16 mouse cellular contexts compared by ENCODE assay signal in the genomic region with DNA sequence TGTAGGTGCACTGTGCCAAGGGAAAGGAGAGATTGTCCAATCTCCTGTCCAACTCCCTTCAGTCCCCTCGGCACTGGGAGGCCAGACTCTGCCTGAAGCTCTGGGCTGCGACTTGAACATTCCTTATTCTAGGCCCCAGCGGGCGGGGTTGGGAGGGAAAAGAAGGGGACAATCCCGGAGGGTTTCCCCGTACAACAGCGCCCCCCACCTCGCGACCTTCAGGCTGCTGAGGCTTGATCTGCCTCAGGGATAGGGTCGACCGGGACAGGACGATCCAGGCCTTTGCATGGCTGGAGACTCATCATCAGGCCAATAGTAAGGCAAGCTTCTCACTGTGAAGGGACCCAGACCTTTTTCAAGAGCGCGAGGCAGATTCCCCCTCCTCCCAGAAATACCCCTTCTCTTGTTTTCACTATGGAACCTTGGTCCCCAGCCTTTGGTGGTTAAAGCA. TPM values are rescaled to one million over a fixed set of nuclear protein-coding genes. Genes with fewer than 3 reads are reported as not detected.
A peak's percentile ranks its signal among the peaks of the same experiment; 100 is the strongest.
DNase-seq lines count a peak whose midpoint lies in the region; ATAC-seq and TF ChIP-seq lines count a peak whose summit lies in the region.
"Had no signal": no experiment of that assay in that cellular context is flagged by ENCODE, and none has a peak within 500 bp of the region (broad histone marks: within the 10 kb centered on the region; RNA-seq: fewer than 3 reads in every experiment).

No protein-coding gene starts in this region.

- intact Hi-C loops in heart, postnatal 25 days (cut with DNase I): no loop called here

- no peaks in the 10 kb centered on the region for H3K9me3 ChIP-seq in heart, embryonic 11.5 days (replicated peaks; ENCODE audit: control insufficient read depth, low read length)
- H3K9me3 ChIP-seq in neural tube, embryonic 12.5 days: no peaks in the 10 kb centered on the region
- H3K9me3 ChIP-seq in neural tube, embryonic 15.5 days (replicated peaks): no peaks in the 10 kb centered on the region
- H3K9me3 ChIP-seq in forebrain, embryonic 16.5 days (ENCODE audit: control insufficient read depth, low read length): no peaks in the 10 kb centered on the region
- H3K9me3 ChIP-seq in neural tube, embryonic 14.5 days (ENCODE audit: control insufficient read depth, low read length): no peaks in the 10 kb centered on the region
- H3K9me3 ChIP-seq in intestine, postnatal 0 days (ENCODE audit: control insufficient read depth): no peaks in the 10 kb centered on the region
- H3K9me3 ChIP-seq: hindbrain, embryonic 13.5 days had no signal

- H3K4me2 ChIP-seq in heart, embryonic 11.5 days: peak overlapping the region; percentile 8; the same call in 1 of the 2 replicates
- H3K4me2 ChIP-seq in neural tube, embryonic 12.5 days (replicated peaks): no peak overlapping the region
- H3K4me2 ChIP-seq in neural tube, embryonic 15.5 days: no peak overlapping the region
- H3K4me2 ChIP-seq in forebrain, embryonic 16.5 days (ENCODE audit: low read length): peak overlapping the region; percentile 48
- no peak overlapping the region for H3K4me2 ChIP-seq in neural tube, embryonic 14.5 days (ENCODE audit: low read depth, low read length)
- H3K4me2 ChIP-seq in intestine, postnatal 0 days (replicated peaks; ENCODE audit: low read depth): no peak overlapping the region
- H3K4me2 ChIP-seq: hindbrain, embryonic 13.5 days had no signal

- no peak overlapping the region for H3K9ac ChIP-seq in heart, embryonic 11.5 days (ENCODE audit: low read depth, low read length)
- no peak overlapping the region for H3K9ac ChIP-seq in neural tube, embryonic 12.5 days
- H3K9ac ChIP-seq in neural tube, embryonic 15.5 days (replicated peaks): no peak overlapping the region
- H3K9ac ChIP-seq in forebrain, embryonic 16.5 days (replicated peaks; ENCODE audit: low read depth, low read length): peak overlapping the region; percentile 88
- no peak overlapping the region for H3K9ac ChIP-seq in neural tube, embryonic 14.5 days (replicated peaks; ENCODE audit: low read depth, low read length)
- no peak overlapping the region for H3K9ac ChIP-seq in intestine, postnatal 0 days (ENCODE audit: low read depth, low read length)
- H3K9ac ChIP-seq: hindbrain, embryonic 13.5 days had no signal

- WGBS in heart, embryonic 11.5 days (ENCODE audit: insufficient replicate concordance): under 1% methylated on average over 14 of the region's 14 CpGs
- WGBS in neural tube, embryonic 12.5 days: 1% methylated on average over 14 of the region's 14 CpGs
- WGBS in neural tube, embryonic 15.5 days: 2% methylated on average over 14 of the region's 14 CpGs
- WGBS in forebrain, embryonic 16.5 days: 1% methylated on average over 14 of the region's 14 CpGs
- WGBS in neural tube, embryonic 14.5 days: 0% methylated on average over 14 of the region's 14 CpGs
- 2% methylated on average over 14 of the region's 14 CpGs for WGBS in intestine, postnatal 0 days

- DNase-seq in heart, postnatal 25 days (ENCODE audit: low spot score): no peak
- DNase-seq in layer of hippocampus, adult 8-10 months (ENCODE audit: low spot score in 2 of 2): no peak
- DNase-seq: cerebellum, postnatal 36 days; gastrocnemius, adult 2 months; liver; right cerebral cortex, postnatal 25 days had no signal

- peaks cover 94% of the 10 kb centered on the region for H3K27me3 ChIP-seq in heart, embryonic 11.5 days (ENCODE audit: control insufficient read depth, insufficient read depth, low read length)
- peaks cover 98% of the 10 kb centered on the region for H3K27me3 ChIP-seq in neural tube, embryonic 12.5 days (replicated peaks)
- peaks cover 92% of the 10 kb centered on the region for H3K27me3 ChIP-seq in neural tube, embryonic 15.5 days (replicated peaks)
- peaks cover 34% of the 10 kb centered on the region for H3K27me3 ChIP-seq in forebrain, embryonic 16.5 days (replicated peaks; ENCODE audit: control insufficient read depth, insufficient read depth, low read length)
- H3K27me3 ChIP-seq in neural tube, embryonic 14.5 days (ENCODE audit: control insufficient read depth, insufficient read depth, low read length): peaks cover 50% of the 10 kb centered on the region
- peaks cover 98% of the 10 kb centered on the region for H3K27me3 ChIP-seq in intestine, postnatal 0 days (replicated peaks; ENCODE audit: control insufficient read depth, insufficient read depth, low read length)
- H3K27me3 ChIP-seq: Patski had no signal

- H3K27ac ChIP-seq in heart, embryonic 11.5 days (ENCODE audit: low read depth, low read length): no peak overlapping the region
- H3K27ac ChIP-seq in neural tube, embryonic 12.5 days: no peak overlapping the region
- H3K27ac ChIP-seq in neural tube, embryonic 15.5 days (replicated peaks): no peak overlapping the region
- H3K27ac ChIP-seq in forebrain, embryonic 16.5 days (ENCODE audit: low read length): peak overlapping the region; percentile 65
- no peak overlapping the region for H3K27ac ChIP-seq in neural tube, embryonic 14.5 days (ENCODE audit: low read depth, low read length)
- no peak overlapping the region for H3K27ac ChIP-seq in intestine, postnatal 0 days (ENCODE audit: low read depth, low read length)
- H3K27ac ChIP-seq: gastrocnemius, adult 2 months; hindbrain, embryonic 13.5 days had no signal

- H3K4me1 ChIP-seq in heart, embryonic 11.5 days (ENCODE audit: control insufficient read depth, insufficient read depth, low read length): peaks cover 14% of the 10 kb centered on the region
- peaks cover 16% of the 10 kb centered on the region for H3K4me1 ChIP-seq in neural tube, embryonic 12.5 days
- H3K4me1 ChIP-seq in neural tube, embryonic 15.5 days: peaks cover 21% of the 10 kb centered on the region
- peaks cover 24% of the 10 kb centered on the region for H3K4me1 ChIP-seq in forebrain, embryonic 16.5 days (replicated peaks; ENCODE audit: control insufficient read depth, insufficient read depth, low read length)
- H3K4me1 ChIP-seq in neural tube, embryonic 14.5 days (ENCODE audit: control insufficient read depth, insufficient read depth, low read length): peaks cover 7% of the 10 kb centered on the region
- H3K4me1 ChIP-seq in intestine, postnatal 0 days (replicated peaks; ENCODE audit: control insufficient read depth, insufficient read depth, low read length): no peaks in the 10 kb centered on the region

- H3K36me3 ChIP-seq in heart, embryonic 11.5 days (ENCODE audit: control insufficient read depth, insufficient read depth, low read length): no peaks in the 10 kb centered on the region
- H3K36me3 ChIP-seq in neural tube, embryonic 12.5 days: no peaks in the 10 kb centered on the region
- H3K36me3 ChIP-seq in neural tube, embryonic 15.5 days: no peaks in the 10 kb centered on the region
- no peaks in the 10 kb centered on the region for H3K36me3 ChIP-seq in forebrain, embryonic 16.5 days (ENCODE audit: control insufficient read depth, insufficient read depth)
- no peaks in the 10 kb centered on the region for H3K36me3 ChIP-seq in neural tube, embryonic 14.5 days (ENCODE audit: control insufficient read depth, insufficient read depth, low read length)
- no peaks in the 10 kb centered on the region for H3K36me3 ChIP-seq in intestine, postnatal 0 days (ENCODE audit: control insufficient read depth, insufficient read depth)
- H3K36me3 ChIP-seq: hindbrain, embryonic 13.5 days had no signal

- no peak for ATAC-seq in heart, embryonic 11.5 days (replicated peaks; ENCODE audit: insufficient number of reproducible peaks, low FRiP score, low TSS enrichment)
- ATAC-seq in neural tube, embryonic 12.5 days (ENCODE audit: low FRiP score, low read depth): peak; percentile 22; the same call in 1 of the 2 replicates
- no peak for ATAC-seq in neural tube, embryonic 15.5 days (ENCODE audit: low FRiP score)
- ATAC-seq in forebrain, embryonic 16.5 days: no peak
- 0 out of 2 replicates have a peak, but pooled peaks have one; percentile 7 for ATAC-seq in neural tube, embryonic 14.5 days (ENCODE audit: low read depth)
- ATAC-seq in intestine, postnatal 0 days: no peak
- ATAC-seq: Patski had no signal

- no peak for TF ChIP-seq CTCF in intestine, postnatal 0 days (IDR thresholded peaks at IDR 0.05; ENCODE audit: low read depth)

- H3K4me3 ChIP-seq in heart, embryonic 11.5 days (ENCODE audit: low read depth, low read length): no peak overlapping the region
- H3K4me3 ChIP-seq in neural tube, embryonic 12.5 days: no peak overlapping the region
- H3K4me3 ChIP-seq in neural tube, embryonic 15.5 days (replicated peaks): no peak overlapping the region
- H3K4me3 ChIP-seq in forebrain, embryonic 16.5 days (replicated peaks; ENCODE audit: low read length): peak overlapping the region; percentile 74
- H3K4me3 ChIP-seq in neural tube, embryonic 14.5 days (ENCODE audit: low read depth, low read length): no peak overlapping the region
- H3K4me3 ChIP-seq in intestine, postnatal 0 days (ENCODE audit: low read depth, low read length): no peak overlapping the region
- H3K4me3 ChIP-seq: gastrocnemius, adult 2 months; hindbrain, embryonic 13.5 days; megakaryocyte, embryonic 14.5 days had no signal

RNA-seq across cellular contexts. Expression of gene Dlx5, which starts 3.0 kb away (rescaled TPM):
- 0.93 and 1.2 TPM in 2 replicates for polyA plus RNA-seq in heart, embryonic 11.5 days (2014; fragmentation: Nextera tagmentation; extraction: Ambion mirVana)
- total RNA-seq in heart, postnatal 25 days (2021): under 1 TPM in 1 of 2 experiments, not detected in 1; 0.34 TPM
- polyA plus RNA-seq in neural tube, embryonic 12.5 days (2016; fragmentation: Nextera tagmentation; extraction: Ambion mirVana): 0.72 and 1.3 TPM in 2 replicates
- polyA plus RNA-seq in neural tube, embryonic 15.5 days (2015; fragmentation: Nextera tagmentation; extraction: Ambion mirVana): 0.41 and 0.83 TPM in 2 replicates
- 74.3 and 75.7 TPM in 2 replicates for polyA plus RNA-seq in forebrain, embryonic 16.5 days (2015; fragmentation: Nextera tagmentation; extraction: Ambion mirVana)
- not detected in 2 replicates for polyA plus RNA-seq in neural tube, embryonic 14.5 days (2014; fragmentation: Nextera tagmentation; extraction: Ambion mirVana)
- 1 to 10 TPM; 3.8 to 6.0 (median 4.7) TPM for total RNA-seq in layer of hippocampus, adult 8-10 months (2022)
- polyA plus RNA-seq in intestine, postnatal 0 days (2015; fragmentation: Nextera tagmentation; extraction: Ambion mirVana): 0.27 and 0.33 TPM in 2 replicates
- total RNA-seq: gastrocnemius, adult 2 months had no signal

RNA-seq across cellular contexts. Expression of gene Dlx6, which starts 15.7 kb away (rescaled TPM):
- polyA plus RNA-seq in heart, embryonic 11.5 days (2014; fragmentation: Nextera tagmentation; extraction: Ambion mirVana): 0.47 TPM in 1 of 2 replicates, not detected in the other
- not detected for total RNA-seq in heart, postnatal 25 days (2021)
- polyA plus RNA-seq in neural tube, embryonic 12.5 days (2016; fragmentation: Nextera tagmentation; extraction: Ambion mirVana): not detected in 2 replicates
- 0.41 TPM in 1 of 2 replicates, not detected in the other for polyA plus RNA-seq in neural tube, embryonic 15.5 days (2015; fragmentation: Nextera tagmentation; extraction: Ambion mirVana)
- 7.2 and 12.6 TPM in 2 replicates for polyA plus RNA-seq in forebrain, embryonic 16.5 days (2015; fragmentation: Nextera tagmentation; extraction: Ambion mirVana)
- not detected in 2 replicates for polyA plus RNA-seq in neural tube, embryonic 14.5 days (2014; fragmentation: Nextera tagmentation; extraction: Ambion mirVana)
- total RNA-seq in layer of hippocampus, adult 8-10 months (2022): 1 to 10 TPM; 5.4 to 8.7 (median 6.5) TPM
- not detected in 2 replicates for polyA plus RNA-seq in intestine, postnatal 0 days (2015; fragmentation: Nextera tagmentation; extraction: Ambion mirVana)
- total RNA-seq: gastrocnemius, adult 2 months had no signal
- polyA plus RNA-seq: hindbrain, embryonic 13.5 days; large intestine, adult 2 months had no signal

Comparison
In these comparisons a context has a peak if more than half of its experiments do, and no peak if none do; other contexts are left out.
1. ATAC-seq: peak in neural tube, embryonic 12.5 days (single experiment) and neural tube, embryonic 14.5 days (single experiment); none in heart, embryonic 11.5 days (single experiment), neural tube, embryonic 15.5 days (single experiment), forebrain, embryonic 16.5 days (single experiment) and intestine, postnatal 0 days (single experiment).
2. H3K4me2 ChIP-seq: peak in heart, embryonic 11.5 days (single experiment) and forebrain, embryonic 16.5 days (single experiment); none in neural tube, embryonic 12.5 days (single experiment), neural tube, embryonic 15.5 days (single experiment), neural tube, embryonic 14.5 days (single experiment) and intestine, postnatal 0 days (single experiment).
3. RNA of gene Dlx5, which starts 3.0 kb away (polyA plus RNA-seq): 74.3 to 75.7 TPM in forebrain, embryonic 16.5 days; 0.93 to 1.2 TPM in heart, embryonic 11.5 days, 0.72 to 1.3 TPM in neural tube, embryonic 12.5 days, 0.41 to 0.83 TPM in neural tube, embryonic 15.5 days, 0.27 to 0.33 TPM in intestine, postnatal 0 days and not detected in neural tube, embryonic 14.5 days; every median in the first group is over 10 times any median in the second.